Mouse (Mus musculus): Measurements from ENCODE around the gene H3f3b. TPM values are rescaled to one million over a fixed set of nuclear protein-coding genes. Genes with fewer than 3 reads are reported as not detected.

The H3f3b gene
- polyA plus RNA-seq, 1 experiment from 2014 or later: 1,066 TPM

GRCm38 (mm10) chr11:116061641-116062415, 34.1 kb upstream of the H3f3b start:
- ATAC-seq: no peak
- no peak for DNase-seq (ENCODE audit: low read depth, low spot score)
- CTCF ChIA-PET: no interaction called here
- POLR2A ChIA-PET: no interaction called here
- no peak for TF ChIP-seq CTCF (IDR thresholded peaks at IDR 0.05)
- H3K27me3 ChIP-seq: no peaks in the 10 kb centered on the region
- in situ Hi-C loops (cut with MboI; ENCODE audit: low pct_unique_long_range_greater_than_20kb): no loop called here

DNA sequence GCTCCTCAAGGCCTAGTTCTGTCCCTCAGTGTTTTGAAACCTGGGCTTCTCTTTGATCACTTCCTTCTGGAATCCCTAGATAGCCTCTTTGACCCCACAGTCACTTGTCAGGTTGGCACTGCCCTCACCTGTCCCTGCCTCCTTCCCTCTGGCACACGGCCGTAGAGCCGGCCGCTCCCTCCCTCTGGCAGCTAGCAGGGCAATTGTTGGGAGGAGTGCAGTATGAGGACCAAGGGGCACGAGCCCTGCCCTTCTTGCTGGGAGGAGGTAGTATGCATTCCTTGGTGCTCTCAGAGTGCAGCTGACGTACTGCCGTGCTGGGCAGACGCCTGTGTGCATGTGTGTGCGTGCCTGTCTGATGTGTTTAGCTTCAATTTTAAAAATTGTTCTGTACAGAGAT, 32.8 kb upstream of the H3f3b start:
- DNase-seq (ENCODE audit: low read depth, low spot score): no peak
- ChIA-PET CTCF (interaction anchor here (0.9 to 1.2 kb wide), 2 partner anchors 10 to 20 kb away, joined by 3 read pairs; no protein-coding TSS in a partner anchor), POLR2A (interaction anchor here (0.9 kb wide), 1 partner anchor 17 kb away, joined by 3 read pairs; no protein-coding TSS in a partner anchor)
- in situ Hi-C loops (cut with MboI; ENCODE audit: low pct_unique_long_range_greater_than_20kb): no loop called here
- H3K27me3 ChIP-seq: no peaks in the 10 kb centered on the region
- ATAC-seq: no peak
- TF ChIP-seq CTCF (IDR thresholded peaks at IDR 0.05): no peak

GRCm38 (mm10) chr11:116059691-116060025, 31.9 kb upstream of the H3f3b start:
- in situ Hi-C loops (cut with MboI; ENCODE audit: low pct_unique_long_range_greater_than_20kb): no loop called here
- ATAC-seq: no peak
- no peak for TF ChIP-seq CTCF (IDR thresholded peaks at IDR 0.05)
- CTCF ChIA-PET: interaction anchor here (1.2 kb wide), 1 partner anchor 9 kb away, joined by 3 read pairs; no protein-coding TSS in a partner anchor
- POLR2A ChIA-PET: interaction anchor here (0.5 to 0.9 kb wide), 3 partner anchors 30 to 746 kb away, joined by 3 to 4 read pairs (median 3); partner anchors contain the start of gene Unk
- no peaks in the 10 kb centered on the region for H3K27me3 ChIP-seq
- no peak for DNase-seq (ENCODE audit: low read depth, low spot score)

DNA sequence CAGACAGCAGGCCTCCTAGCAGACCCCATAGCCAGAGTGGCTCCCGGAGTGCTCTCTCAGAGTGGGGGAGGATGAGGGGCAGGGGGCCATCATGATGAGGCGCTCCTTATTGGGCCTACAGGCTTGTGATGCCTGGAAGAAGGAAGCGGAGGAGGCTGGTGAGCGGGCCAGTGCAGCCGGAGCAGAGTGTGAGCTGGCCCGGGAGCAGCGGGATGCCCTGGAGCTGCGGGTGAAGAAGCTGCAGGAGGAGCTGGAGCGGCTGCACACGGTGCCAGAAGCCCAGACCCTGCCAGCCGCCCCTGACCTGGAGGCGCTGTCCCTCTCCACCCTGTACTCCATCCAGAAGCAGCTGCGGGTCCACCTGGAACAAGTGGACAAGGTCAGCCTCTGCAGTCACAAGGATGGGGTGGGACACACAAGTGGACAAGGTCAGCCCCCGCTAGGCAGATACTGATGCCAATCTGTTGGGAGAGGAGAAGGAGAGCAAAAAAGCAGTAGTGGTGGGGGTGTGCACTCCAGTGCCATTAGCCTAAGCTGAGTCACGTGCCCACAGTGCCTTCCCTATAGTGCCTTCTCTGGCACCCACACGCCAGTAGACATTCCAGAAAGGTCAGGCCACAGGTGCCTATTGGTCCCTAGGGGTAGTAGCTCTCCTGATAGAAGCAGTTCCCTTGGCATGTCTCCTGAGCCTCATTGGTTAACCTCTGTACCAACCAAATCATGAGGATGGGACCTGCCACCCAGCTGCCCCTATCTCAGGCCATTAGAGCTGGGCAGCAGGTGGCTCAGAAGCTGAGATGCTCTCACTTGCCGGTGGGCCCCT, 31.3 kb upstream of the H3f3b start:
- ATAC-seq (no peak), DNase-seq (ENCODE audit: low read depth, low spot score) (no peak)
- POLR2A ChIA-PET: interaction anchor here (0.5 to 0.9 kb wide), 3 partner anchors 29 to 745 kb away, joined by 3 to 4 read pairs (median 3); partner anchors contain the start of gene Unk
- no peaks in the 10 kb centered on the region for H3K27me3 ChIP-seq
- no peak for TF ChIP-seq CTCF (IDR thresholded peaks at IDR 0.05)
- CTCF ChIA-PET: no interaction called here
- in situ Hi-C loops (cut with MboI; ENCODE audit: low pct_unique_long_range_greater_than_20kb): no loop called here

- no peak for TF ChIP-seq CTCF (IDR thresholded peaks at IDR 0.05)
- in situ Hi-C loops (cut with MboI; ENCODE audit: low pct_unique_long_range_greater_than_20kb): no loop called here
- CTCF ChIA-PET: no interaction called here
- H3K27me3 ChIP-seq: no peaks in the 10 kb centered on the region
- POLR2A ChIA-PET: no interaction called here
- ATAC-seq (no peak), DNase-seq (ENCODE audit: low read depth, low spot score) (no peak)
These were observed 30.4 kb upstream of the H3f3b start for GRCm38 (mm10) chr11:116058022-116058614.

DNA sequence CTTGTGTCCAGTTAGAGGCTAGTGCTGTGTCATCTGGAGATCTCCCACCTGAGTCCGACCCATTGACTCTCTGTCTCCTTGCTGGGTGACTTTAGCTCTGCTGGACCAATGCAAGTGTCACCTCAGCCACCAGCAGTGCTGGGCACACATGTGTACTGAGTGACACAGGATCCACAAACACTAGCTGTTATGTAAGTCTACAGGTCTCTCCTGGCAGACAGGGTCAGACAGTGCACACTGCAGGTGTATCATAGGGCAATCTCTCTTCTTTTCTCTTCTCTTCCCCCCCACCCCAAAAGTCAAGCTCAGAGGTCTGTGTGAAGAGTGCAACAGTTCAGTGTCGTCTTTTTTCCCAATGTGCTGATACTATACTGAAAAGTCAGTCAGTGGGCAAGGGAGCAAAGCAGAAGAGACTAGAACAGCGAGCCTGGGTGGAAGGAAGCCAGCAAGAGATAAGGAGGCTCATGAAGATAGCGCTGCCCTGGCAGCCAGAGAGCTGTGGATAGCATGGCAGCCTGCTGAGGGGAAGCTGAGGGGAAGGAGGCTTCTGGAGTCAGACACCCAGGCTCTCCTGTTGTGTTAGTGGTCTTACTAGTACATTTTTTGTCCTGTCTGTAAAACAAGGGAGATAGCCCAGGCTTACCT, 29.6 kb upstream of the H3f3b start:
- ChIA-PET POLR2A (no interaction called here), CTCF (no interaction called here)
- ATAC-seq (no peak), DNase-seq (ENCODE audit: low read depth, low spot score) (no peak)
- no peaks in the 10 kb centered on the region for H3K27me3 ChIP-seq
- TF ChIP-seq CTCF (IDR thresholded peaks at IDR 0.05): no peak
- in situ Hi-C loops (cut with MboI; ENCODE audit: low pct_unique_long_range_greater_than_20kb): no loop called here

GRCm38 (mm10) chr11:116055873-116056272, 28.1 kb upstream of the H3f3b start:
- ChIA-PET POLR2A (no interaction called here), CTCF (no interaction called here)
- TF ChIP-seq CTCF (IDR thresholded peaks at IDR 0.05): no peak
- in situ Hi-C loops (cut with MboI; ENCODE audit: low pct_unique_long_range_greater_than_20kb): no loop called here
- no peak for DNase-seq (ENCODE audit: low read depth, low spot score)
- H3K27me3 ChIP-seq: no peaks in the 10 kb centered on the region
- ATAC-seq: no peak

DNA sequence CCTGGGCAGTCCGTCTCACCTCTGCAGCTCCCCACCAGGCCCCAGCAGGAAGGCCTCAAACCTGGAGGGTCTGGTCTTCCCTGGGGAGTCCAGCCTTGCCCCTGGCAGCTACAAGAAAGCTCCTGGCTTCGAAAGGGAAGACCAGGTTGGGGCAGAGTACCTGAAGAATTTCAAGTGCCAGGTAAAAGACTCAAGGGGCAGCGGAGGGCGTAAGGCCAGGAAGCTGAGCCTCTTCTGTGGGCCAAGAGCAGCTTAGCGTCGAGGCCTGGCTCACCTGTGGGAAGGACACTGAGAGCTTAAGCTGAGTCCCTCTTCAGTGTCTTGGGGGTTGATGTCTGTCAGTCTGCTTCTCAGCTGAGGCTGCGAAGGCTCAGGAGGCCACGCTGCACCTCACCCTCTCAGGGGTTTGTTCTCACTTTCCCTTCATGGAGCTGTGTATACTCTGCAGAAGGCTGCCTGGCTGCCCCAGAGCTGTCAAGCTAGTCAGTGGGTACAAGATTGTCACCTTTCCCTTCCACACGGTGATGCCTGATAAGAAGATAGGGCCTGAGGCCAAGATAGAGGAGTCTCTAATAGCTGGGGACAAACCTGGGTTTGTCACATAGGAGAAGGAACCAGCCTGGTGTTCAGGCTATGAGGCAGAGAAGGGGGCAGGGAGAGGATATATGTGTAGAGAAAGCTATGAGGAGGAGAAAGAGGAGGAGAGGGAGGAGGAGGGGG, 25.9 kb upstream of the H3f3b start:
- no peaks in the 10 kb centered on the region for H3K27me3 ChIP-seq
- in situ Hi-C loops (cut with MboI; ENCODE audit: low pct_unique_long_range_greater_than_20kb): no loop called here
- DNase-seq (ENCODE audit: low read depth, low spot score) (no peak), ATAC-seq (no peak)
- POLR2A ChIA-PET: no interaction called here
- CTCF ChIA-PET: interaction anchor here (1.3 to 1.9 kb wide), 2 partner anchors 15 to 17 kb away, joined by 4 to 5 read pairs; no protein-coding TSS in a partner anchor
- TF ChIP-seq CTCF (IDR thresholded peaks at IDR 0.05): no peak

DNA sequence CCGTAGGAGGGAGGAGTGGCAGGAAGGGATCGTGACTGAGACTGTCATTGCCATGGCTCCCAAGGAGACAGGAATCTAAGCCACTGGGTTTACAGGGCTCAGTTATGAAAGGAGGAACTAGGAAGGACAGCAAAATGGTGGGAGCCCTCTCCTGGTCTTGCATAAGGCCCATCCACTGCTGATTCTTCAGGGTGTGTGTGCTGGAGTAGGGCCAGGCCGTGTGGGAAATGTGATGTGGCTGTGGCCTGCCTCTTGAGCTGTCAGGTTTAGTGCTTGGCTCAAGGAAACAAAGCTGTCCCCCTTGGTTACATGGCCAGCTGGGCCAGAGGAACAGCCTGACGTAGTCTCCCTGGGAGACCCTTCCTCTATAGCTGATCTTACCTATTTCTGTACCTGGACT, 22.4 kb upstream of the H3f3b start:
- in situ Hi-C loops (cut with MboI; ENCODE audit: low pct_unique_long_range_greater_than_20kb): no loop called here
- no peak for TF ChIP-seq CTCF (IDR thresholded peaks at IDR 0.05)
- CTCF ChIA-PET: no interaction called here
- H3K27me3 ChIP-seq: no peaks in the 10 kb centered on the region
- ATAC-seq: no peak
- POLR2A ChIA-PET: no interaction called here
- DNase-seq (ENCODE audit: low read depth, low spot score): no peak

GRCm38 (mm10) chr11:116049610-116050009, 21.8 kb upstream of the H3f3b start:
- ATAC-seq: no peak
- no peak for DNase-seq (ENCODE audit: low read depth, low spot score)
- ChIA-PET POLR2A (no interaction called here), CTCF (no interaction called here)
- no peaks in the 10 kb centered on the region for H3K27me3 ChIP-seq
- in situ Hi-C loops (cut with MboI; ENCODE audit: low pct_unique_long_range_greater_than_20kb): no loop called here
- TF ChIP-seq CTCF (IDR thresholded peaks at IDR 0.05): no peak
